Mouse (Mus musculus) CH12F3 (cell line): ENCODE measurements around the gene Cav3.

ENCODE experiments used
- in situ Hi-C: fragments of 300-500 bp; cut with MboI; formaldehyde crosslinking; loops from 2 replicates; pipeline ENCODE4 v1.14.3; 2020; ENCODE audit warnings: low sequenced_read_pairs

The Cav3 gene

GRCm38 (mm10) chr6:112459341-112459749 is at the start of gene Cav3:
Gene Cav3, plus strand, starts transcription at chr6:112459505.
- in situ Hi-C loops = no loop called here

- in situ Hi-C loops = no loop called here
Measured at GRCm38 (mm10) chr6:112419333-112419732, 40.0 kb upstream of the Cav3 start.

GRCm38 (mm10) chr6:112420883-112421282 is 38.4 kb upstream of the Cav3 start:
- in situ Hi-C loops = no loop called here

- in situ Hi-C loops = no loop called here
Measured at GRCm38 (mm10) chr6:112423746-112424501, 35.4 kb upstream of the Cav3 start.

DNA sequence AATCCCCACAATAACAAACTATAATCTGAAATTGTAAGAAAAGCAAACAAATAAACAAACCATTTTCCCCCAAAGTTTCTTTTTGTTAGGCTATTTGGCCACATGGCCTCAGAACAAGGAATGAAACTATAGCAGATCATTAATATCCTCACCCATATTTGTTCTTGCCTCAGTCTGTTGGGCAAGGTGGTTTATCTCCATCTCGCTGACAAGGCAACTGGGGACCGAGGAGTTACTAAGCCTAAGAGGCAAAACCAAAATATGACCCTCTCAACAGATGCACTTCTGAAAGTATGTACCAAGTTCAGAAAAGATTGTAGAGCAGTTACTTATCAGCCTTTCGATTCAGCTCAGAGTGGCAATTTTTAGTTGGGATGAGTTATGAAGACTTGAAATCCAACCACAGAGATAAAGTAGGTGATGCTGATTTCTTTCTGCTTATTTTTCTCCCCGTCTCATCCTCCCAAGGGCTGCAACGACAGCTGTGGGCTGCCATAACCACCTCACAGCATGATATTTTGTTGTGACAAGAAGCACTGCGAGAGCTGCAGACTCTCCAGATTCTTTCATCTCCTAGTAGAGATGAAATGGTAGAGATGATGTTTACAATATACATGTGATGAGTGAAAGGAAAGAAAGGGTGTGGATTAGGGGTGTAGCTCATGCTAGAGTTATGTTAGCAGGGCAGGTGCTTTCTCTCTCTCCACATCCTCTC is 33.1 kb upstream of the Cav3 start:
- in situ Hi-C loops = no loop called here

GRCm38 (mm10) chr6:112445675-112446074 is 13.6 kb upstream of the Cav3 start:
- in situ Hi-C loops = no loop called here

DNA sequence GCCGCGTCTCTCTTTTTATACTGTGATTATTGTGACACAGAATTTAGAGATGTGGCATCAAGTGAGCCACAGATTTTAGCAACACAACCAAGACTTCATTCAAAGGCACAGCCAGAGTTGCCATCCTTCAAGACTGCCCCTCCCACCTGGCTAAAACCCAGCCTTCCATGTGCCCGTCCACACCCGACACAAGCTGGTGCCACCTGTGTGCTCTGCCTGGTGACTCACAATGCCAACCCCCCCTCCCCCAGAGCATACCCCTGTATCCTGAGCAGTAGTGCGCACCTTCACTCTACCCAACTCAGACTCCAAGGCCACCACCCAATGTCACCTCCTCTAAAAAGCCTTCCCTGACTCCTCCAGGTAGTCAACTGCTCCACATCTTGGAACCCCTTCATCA is 2.2 kb downstream of the Cav3 start:
- in situ Hi-C loops = no loop called here

DNA sequence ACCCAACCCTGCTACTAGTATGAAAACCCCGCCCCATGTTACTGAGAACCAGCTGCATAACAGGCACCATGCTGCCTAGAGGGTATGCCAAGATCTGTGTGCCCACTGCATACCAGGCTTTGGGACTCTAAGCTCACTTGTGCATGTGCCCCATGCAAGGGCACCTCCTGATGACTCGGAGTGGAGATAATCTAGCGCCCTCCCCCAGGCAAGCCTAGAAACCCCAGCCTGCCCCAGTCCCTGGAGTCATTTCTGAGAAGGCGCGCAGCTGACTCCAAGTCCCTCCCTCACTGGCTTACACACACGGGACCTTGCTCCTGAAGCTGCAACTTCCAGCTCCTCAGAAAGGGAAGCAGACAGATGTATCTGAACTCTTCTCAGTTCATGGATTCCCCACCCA is 4.0 kb downstream of the Cav3 start:
- in situ Hi-C loops = no loop called here

DNA sequence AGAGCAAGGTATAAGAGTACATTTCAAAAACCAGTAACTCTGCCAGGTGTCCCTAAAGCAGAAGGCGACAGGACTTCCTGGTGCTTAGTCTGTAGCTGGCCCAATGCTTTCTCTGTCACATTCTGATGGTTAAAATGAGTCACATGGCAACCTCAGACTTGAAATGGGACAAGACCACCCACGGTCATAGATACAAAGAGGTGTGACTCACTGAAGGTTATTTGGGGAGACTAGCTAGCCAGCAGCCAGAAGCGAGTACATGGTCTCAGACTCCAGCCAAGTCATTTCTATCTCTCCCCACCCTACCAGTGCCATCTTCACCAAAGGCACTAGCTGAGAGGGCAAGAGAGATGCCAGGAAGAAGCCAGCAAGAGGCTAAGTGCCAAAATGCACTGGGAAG is 6.1 kb downstream of the Cav3 start:
- in situ Hi-C loops = no loop called here

- in situ Hi-C loops = no loop called here
Measured at GRCm38 (mm10) chr6:112466001-112466400, 6.7 kb downstream of the Cav3 start.

DNA sequence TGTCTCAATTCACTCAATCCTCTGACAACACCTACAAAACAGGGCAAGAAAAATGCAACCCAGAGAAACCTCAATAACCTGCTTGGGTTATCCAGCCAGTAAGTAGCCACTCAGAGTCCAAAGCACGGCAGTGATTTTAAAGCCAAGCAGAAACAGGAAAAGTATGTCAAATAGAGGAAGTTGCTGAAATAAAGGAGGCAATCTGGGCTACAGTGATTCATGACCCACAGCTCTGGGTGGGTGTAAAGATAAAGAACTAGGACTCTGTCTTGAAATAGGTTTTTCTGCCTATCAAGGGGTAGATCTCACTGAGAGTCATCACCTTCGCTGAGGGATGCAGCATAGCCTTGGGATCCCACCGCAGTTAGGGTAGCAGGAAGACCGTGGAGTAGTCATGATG is 12.3 kb downstream of the Cav3 start:
- in situ Hi-C loops = no loop called here

- in situ Hi-C loops = no loop called here
Measured at GRCm38 (mm10) chr6:112479861-112480260, 20.6 kb downstream of the Cav3 start.

- in situ Hi-C loops = no loop called here
Measured at GRCm38 (mm10) chr6:112484316-112484715, 25.0 kb downstream of the Cav3 start.

DNA sequence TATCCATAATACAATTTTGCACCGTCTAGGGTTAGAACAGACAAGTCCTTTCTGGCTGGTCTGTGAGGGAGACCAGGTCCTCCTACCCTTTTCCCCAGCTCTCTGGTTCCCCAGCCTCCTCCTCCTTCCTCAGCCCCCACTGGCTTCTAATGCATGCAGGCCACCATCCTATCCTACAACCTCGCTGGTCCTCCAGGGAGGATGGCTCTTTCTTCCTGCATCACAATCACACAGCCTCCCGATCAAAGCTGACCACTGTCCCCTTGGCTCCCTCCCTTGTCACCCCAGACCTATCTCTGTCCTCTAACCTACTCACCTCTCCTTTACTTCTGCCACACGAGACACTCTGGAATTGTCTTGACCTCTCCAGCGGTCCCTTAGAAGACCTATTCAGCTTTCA is 28.7 kb downstream of the Cav3 start:
- in situ Hi-C loops = no loop called here

GRCm38 (mm10) chr6:112488821-112489180 is 29.5 kb downstream of the Cav3 start:
- in situ Hi-C loops = no loop called here

- in situ Hi-C loops = no loop called here
Measured at GRCm38 (mm10) chr6:112489181-112489909, 30.0 kb downstream of the Cav3 start.

- in situ Hi-C loops = no loop called here
Measured at GRCm38 (mm10) chr6:112489910-112490559, 30.7 kb downstream of the Cav3 start, which contains the start of gene Oxtr. Gene Oxtr, minus strand, starts transcription at chr6:112489943.

GRCm38 (mm10) chr6:112490625-112491242 is 31.4 kb downstream of the Cav3 start:
- in situ Hi-C loops = no loop called here

DNA sequence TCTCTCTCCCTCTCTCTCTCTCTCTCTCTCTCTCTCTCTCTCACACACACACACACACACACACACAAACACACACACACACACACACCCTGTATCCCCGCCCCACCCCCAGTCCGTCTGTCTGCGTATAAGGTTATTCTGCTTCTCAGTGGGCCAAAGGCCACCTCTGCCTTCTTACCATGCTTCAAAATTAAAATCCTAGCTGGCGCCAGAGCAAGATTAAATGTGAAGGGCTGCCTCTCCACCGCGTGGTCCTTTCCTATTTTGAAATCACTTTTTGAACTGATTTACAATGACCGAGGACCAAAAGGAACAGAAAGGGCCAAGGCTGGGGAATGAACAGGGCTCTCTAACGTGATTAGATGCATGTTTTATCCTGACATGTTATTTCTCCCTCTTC is 32.2 kb downstream of the Cav3 start:
- in situ Hi-C loops = no loop called here

- in situ Hi-C loops = no loop called here
Measured at GRCm38 (mm10) chr6:112492656-112493055, 33.4 kb downstream of the Cav3 start.

- in situ Hi-C loops = no loop called here
Measured at GRCm38 (mm10) chr6:112493371-112493770, 34.1 kb downstream of the Cav3 start.
